Mouse (Mus musculus): ENCODE results near the gene Gm10160. TPM values are rescaled to one million over a fixed set of nuclear protein-coding genes. Genes with fewer than 3 reads are reported as not detected.

The Gm10160 gene
- total and polyA plus RNA-seq, 3 experiments = not detected

- TF ChIP-seq GATA1 (IDR thresholded peaks at IDR 0.05; ENCODE audit: borderline replicate concordance, low read length) = no peak
- TF ChIP-seq TAL1 (conservative IDR thresholded peaks at IDR 0.05; ENCODE audit: low read depth, low read length) = no peak
- no peak for TF ChIP-seq GATA2 (IDR thresholded peaks at IDR 0.05; ENCODE audit: borderline replicate concordance, low read depth, low read length)
- TF ChIP-seq POLR2AphosphoS5 (IDR thresholded peaks at IDR 0.05; ENCODE audit: insufficient replicate concordance, low read depth, low read length) = no peak
- TF ChIP-seq CTCF (IDR thresholded peaks at IDR 0.05; ENCODE audit: low read depth, low read length) = no peak
- ATAC-seq (ENCODE audit: extremely low read depth, insufficient number of reproducible peaks, low FRiP score, poor library complexity, severe bottlenecking) (no peak), DNase-seq (ENCODE audit: low spot score) (no peak)
- Histone ChIP-seq H3K4me1 (ENCODE audit: insufficient read depth, low read depth, low read length) (no peaks in the 10 kb centered on the region), H3K4me3 (ENCODE audit: low read depth, low read length) (no peak overlapping the region), H3K36me3 (replicated peaks) (no peaks in the 10 kb centered on the region), H3K27me3 (ENCODE audit: insufficient read depth, low read length) (peaks cover 2% of the 10 kb centered on the region; the same call in 1 of the 2 replicates), H3K9me3 (replicated peaks) (no peaks in the 10 kb centered on the region)
Observed at GRCm38 (mm10) chr7:81880797-81881196, 25.2 kb upstream of the Gm10160 start.

DNA sequence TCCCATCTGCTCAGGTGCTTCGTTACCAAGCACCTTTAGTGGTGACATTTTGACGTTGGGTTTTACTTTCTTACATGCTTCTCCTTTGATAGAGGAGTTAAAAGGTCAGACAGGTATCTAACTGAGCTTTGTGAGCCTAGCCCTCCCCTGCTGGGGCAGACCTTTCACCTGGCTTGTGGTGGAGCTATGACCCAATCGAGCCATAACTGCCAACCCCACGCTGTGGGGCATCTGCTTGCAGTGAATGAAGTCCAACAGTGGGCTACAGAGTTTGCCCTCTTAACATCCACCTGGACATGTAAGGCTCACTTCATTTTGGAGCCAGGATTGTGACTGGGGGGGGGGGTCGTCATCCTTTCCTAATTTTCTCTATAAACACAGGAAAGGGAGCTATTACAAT is 24.7 kb upstream of the Gm10160 start:
- ATAC-seq (ENCODE audit: extremely low read depth, insufficient number of reproducible peaks, low FRiP score, poor library complexity, severe bottlenecking) = no peak
- no peak for DNase-seq (ENCODE audit: low spot score)
- Histone ChIP-seq H3K9me3 (replicated peaks) (no peaks in the 10 kb centered on the region), H3K4me1 (ENCODE audit: insufficient read depth, low read depth, low read length) (no peaks in the 10 kb centered on the region), H3K27me3 (ENCODE audit: insufficient read depth, low read length) (peaks cover 2% of the 10 kb centered on the region; the same call in 1 of the 2 replicates), H3K36me3 (replicated peaks) (no peaks in the 10 kb centered on the region), H3K4me3 (ENCODE audit: low read depth, low read length) (no peak overlapping the region)
- TF ChIP-seq POLR2AphosphoS5 (IDR thresholded peaks at IDR 0.05; ENCODE audit: insufficient replicate concordance, low read depth, low read length) (no peak), TAL1 (conservative IDR thresholded peaks at IDR 0.05; ENCODE audit: low read depth, low read length) (no peak), CTCF (IDR thresholded peaks at IDR 0.05; ENCODE audit: low read depth, low read length) (no peak), GATA2 (IDR thresholded peaks at IDR 0.05; ENCODE audit: borderline replicate concordance, low read depth, low read length) (no peak), GATA1 (IDR thresholded peaks at IDR 0.05; ENCODE audit: borderline replicate concordance, low read length) (no peak)

- ATAC-seq (ENCODE audit: extremely low read depth, insufficient number of reproducible peaks, low FRiP score, poor library complexity, severe bottlenecking) (no peak), DNase-seq (ENCODE audit: low spot score) (no peak)
- Histone ChIP-seq H3K4me3 (ENCODE audit: low read depth, low read length) (no peak overlapping the region), H3K9me3 (replicated peaks) (no peaks in the 10 kb centered on the region), H3K27me3 (ENCODE audit: insufficient read depth, low read length) (peaks cover 6% of the 10 kb centered on the region; the same call in 1 of the 2 replicates), H3K36me3 (replicated peaks) (no peaks in the 10 kb centered on the region), H3K4me1 (ENCODE audit: insufficient read depth, low read depth, low read length) (no peaks in the 10 kb centered on the region)
- TF ChIP-seq POLR2AphosphoS5 (IDR thresholded peaks at IDR 0.05; ENCODE audit: insufficient replicate concordance, low read depth, low read length) (no peak), CTCF (IDR thresholded peaks at IDR 0.05; ENCODE audit: low read depth, low read length) (no peak), GATA1 (IDR thresholded peaks at IDR 0.05; ENCODE audit: borderline replicate concordance, low read length) (no peak), GATA2 (IDR thresholded peaks at IDR 0.05; ENCODE audit: borderline replicate concordance, low read depth, low read length) (no peak), TAL1 (conservative IDR thresholded peaks at IDR 0.05; ENCODE audit: low read depth, low read length) (no peak)
Observed at GRCm38 (mm10) chr7:81875372-81875771, 19.8 kb upstream of the Gm10160 start.

DNA sequence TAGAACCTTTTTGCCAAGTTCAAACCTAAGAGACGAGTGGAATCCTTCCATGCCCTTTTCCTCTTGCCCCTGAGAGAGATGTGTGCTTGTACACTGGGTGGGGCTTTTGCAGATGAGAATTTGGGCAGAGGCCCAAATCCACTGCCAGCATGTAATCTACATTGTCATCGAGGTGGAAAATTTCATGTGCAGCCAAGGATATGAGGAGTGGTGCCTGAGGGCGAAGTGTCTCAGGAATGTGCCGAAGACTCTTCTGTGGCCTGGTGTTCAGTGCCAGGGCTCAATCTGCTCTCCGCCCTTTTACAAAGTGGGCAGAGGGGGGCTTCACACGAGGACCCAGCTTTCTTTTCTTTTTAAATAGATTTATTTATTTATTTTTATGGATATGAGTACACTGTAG is 19.0 kb upstream of the Gm10160 start:
- Histone ChIP-seq H3K4me1 (ENCODE audit: insufficient read depth, low read depth, low read length) (no peaks in the 10 kb centered on the region), H3K36me3 (replicated peaks) (no peaks in the 10 kb centered on the region), H3K4me3 (ENCODE audit: low read depth, low read length) (no peak overlapping the region), H3K9me3 (replicated peaks) (no peaks in the 10 kb centered on the region), H3K27me3 (ENCODE audit: insufficient read depth, low read length) (peaks cover 6% of the 10 kb centered on the region; the same call in 1 of the 2 replicates)
- TF ChIP-seq GATA2 (IDR thresholded peaks at IDR 0.05; ENCODE audit: borderline replicate concordance, low read depth, low read length) (no peak), GATA1 (IDR thresholded peaks at IDR 0.05; ENCODE audit: borderline replicate concordance, low read length) (no peak)
- no peak for DNase-seq (ENCODE audit: low spot score)
- no peak for ATAC-seq (ENCODE audit: extremely low read depth, insufficient number of reproducible peaks, low FRiP score, poor library complexity, severe bottlenecking)

GRCm38 (mm10) chr7:81873807-81874206 is 18.2 kb upstream of the Gm10160 start:
- H3K9me3 ChIP-seq (replicated peaks) = no peaks in the 10 kb centered on the region
- no peaks in the 10 kb centered on the region for H3K4me1 ChIP-seq (ENCODE audit: insufficient read depth, low read depth, low read length)
- DNase-seq (ENCODE audit: low spot score) = no peak
- ATAC-seq (ENCODE audit: extremely low read depth, insufficient number of reproducible peaks, low FRiP score, poor library complexity, severe bottlenecking) = no peak
- H3K27me3 ChIP-seq (ENCODE audit: insufficient read depth, low read length) = peaks cover 6% of the 10 kb centered on the region; the same call in 1 of the 2 replicates
- no peak overlapping the region for H3K4me3 ChIP-seq (ENCODE audit: low read depth, low read length)
- no peak for TF ChIP-seq CTCF (IDR thresholded peaks at IDR 0.05; ENCODE audit: low read depth, low read length)
- no peak for TF ChIP-seq GATA1 (IDR thresholded peaks at IDR 0.05; ENCODE audit: borderline replicate concordance, low read length)
- TF ChIP-seq GATA2 (IDR thresholded peaks at IDR 0.05; ENCODE audit: borderline replicate concordance, low read depth, low read length) = no peak
- TF ChIP-seq TAL1 (conservative IDR thresholded peaks at IDR 0.05; ENCODE audit: low read depth, low read length) = no peak
- no peak for TF ChIP-seq POLR2AphosphoS5 (IDR thresholded peaks at IDR 0.05; ENCODE audit: insufficient replicate concordance, low read depth, low read length)
- H3K36me3 ChIP-seq (replicated peaks) = no peaks in the 10 kb centered on the region

DNA sequence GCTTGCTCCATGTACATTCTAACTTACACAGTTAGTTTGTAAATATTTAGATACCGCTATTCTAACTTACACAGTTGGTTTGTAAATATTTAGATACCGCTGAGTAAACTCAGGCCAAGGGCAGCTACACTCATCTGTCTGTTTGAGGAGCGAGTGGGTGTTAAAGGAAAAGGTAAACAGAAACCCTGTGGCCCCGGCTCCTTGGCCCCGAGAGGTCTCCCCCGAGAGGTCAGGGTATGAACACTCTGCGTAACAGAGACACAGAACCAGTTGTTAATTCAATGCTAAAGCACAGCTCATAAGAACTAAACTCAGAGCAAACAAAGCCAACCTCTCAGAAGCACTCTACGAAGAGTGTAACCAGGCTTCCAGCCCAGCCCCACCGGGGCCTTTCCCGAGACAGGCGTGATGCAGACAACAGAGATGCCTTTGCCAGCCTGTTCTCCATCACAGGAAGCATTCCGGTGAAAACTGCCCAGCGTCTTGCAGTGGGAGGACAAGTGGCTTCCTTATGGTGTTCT is 17.0 kb upstream of the Gm10160 start:
- H3K4me3 ChIP-seq (ENCODE audit: low read depth, low read length) = no peak overlapping the region
- H3K36me3 ChIP-seq (replicated peaks) = no peaks in the 10 kb centered on the region
- ATAC-seq (ENCODE audit: extremely low read depth, insufficient number of reproducible peaks, low FRiP score, poor library complexity, severe bottlenecking) (no peak), DNase-seq (ENCODE audit: low spot score) (no peak)
- H3K4me1 ChIP-seq (ENCODE audit: insufficient read depth, low read depth, low read length) = no peaks in the 10 kb centered on the region
- no peak for TF ChIP-seq GATA2 (IDR thresholded peaks at IDR 0.05; ENCODE audit: borderline replicate concordance, low read depth, low read length)
- no peaks in the 10 kb centered on the region for H3K9me3 ChIP-seq (replicated peaks)
- H3K27me3 ChIP-seq (ENCODE audit: insufficient read depth, low read length) = peaks cover 6% of the 10 kb centered on the region; the same call in 1 of the 2 replicates

GRCm38 (mm10) chr7:81868158-81868557 is 12.6 kb upstream of the Gm10160 start:
- H3K9me3 ChIP-seq (replicated peaks) = no peaks in the 10 kb centered on the region
- TF ChIP-seq GATA2 (IDR thresholded peaks at IDR 0.05; ENCODE audit: borderline replicate concordance, low read depth, low read length) (no peak), CTCF (IDR thresholded peaks at IDR 0.05; ENCODE audit: low read depth, low read length) (peak; percentile 91)
- ATAC-seq (ENCODE audit: extremely low read depth, insufficient number of reproducible peaks, low FRiP score, poor library complexity, severe bottlenecking) (peak; percentile 57), DNase-seq (ENCODE audit: low spot score) (peak; percentile 65)
- H3K27me3 ChIP-seq (ENCODE audit: insufficient read depth, low read length) = peaks cover 15% of the 10 kb centered on the region; the same call in 1 of the 2 replicates
- H3K4me3 ChIP-seq (ENCODE audit: low read depth, low read length) = no peak overlapping the region
- no peaks in the 10 kb centered on the region for H3K36me3 ChIP-seq (replicated peaks)
- H3K4me1 ChIP-seq (ENCODE audit: insufficient read depth, low read depth, low read length) = peaks cover 11% of the 10 kb centered on the region

All from G1E (cell line).